ENCODE assay signal across 12 mouse cellular contexts in genomic region chr7:65988249-65988648, GRCm38 (mm10).
"Had no signal": no experiment of that assay in that cellular context is flagged by ENCODE, and none has a peak within 500 bp of the region (broad histone marks: within the 10 kb centered on the region; RNA-seq: fewer than 3 reads in every experiment).

No protein-coding gene starts in this region.

- DNase-seq: lung, adult 18-20 months; lung, embryonic 14.5 days; lung, postnatal 10 days; lung, postnatal 4 days; midbrain, embryonic 14.5 days; retina, postnatal 1 day; right cerebral cortex, postnatal 25 days; right cerebral cortex, postnatal 4 days; spleen, adult 18-20 months; thymus, adult 18-20 months; thymus, postnatal 14 days; thymus, postnatal 36 days had no signal
